Mouse (Mus musculus) right cerebral cortex, adult 18-20 months (tissue): ENCODE data around the gene Phc3.
"Not testable (repeated sequence)": the region's sequence is repeated elsewhere in the genome, so short reads cannot be mapped to it uniquely, and the experiment has no call there.

Source experiments
- DNase-seq: peaks from one replicate; pipeline ENCODE4 v3.0.0; 2022; ENCODE audit warnings: mixed read lengths

The Phc3 gene

DNA sequence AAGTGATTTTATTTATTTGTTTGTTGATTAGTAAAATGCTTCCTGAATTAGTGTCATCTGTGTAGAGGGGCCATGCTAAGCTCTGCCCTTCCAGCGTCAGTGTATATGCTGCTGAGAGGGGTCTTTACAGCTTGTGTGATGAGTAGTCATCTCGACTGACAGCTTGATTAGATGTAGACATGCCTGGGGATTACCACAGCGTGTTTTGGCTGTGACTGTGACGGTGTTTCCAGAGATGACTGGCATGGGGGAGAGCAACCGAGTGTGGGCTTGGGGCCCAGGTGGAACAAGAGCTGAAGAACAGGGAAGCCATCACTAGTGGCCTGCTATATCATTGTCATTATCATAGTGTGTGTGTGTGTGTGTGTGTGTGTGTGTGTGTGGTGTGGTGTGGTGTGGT lies 100.6 kb downstream of the Phc3 start:
- DNase-seq: no peak

DNA sequence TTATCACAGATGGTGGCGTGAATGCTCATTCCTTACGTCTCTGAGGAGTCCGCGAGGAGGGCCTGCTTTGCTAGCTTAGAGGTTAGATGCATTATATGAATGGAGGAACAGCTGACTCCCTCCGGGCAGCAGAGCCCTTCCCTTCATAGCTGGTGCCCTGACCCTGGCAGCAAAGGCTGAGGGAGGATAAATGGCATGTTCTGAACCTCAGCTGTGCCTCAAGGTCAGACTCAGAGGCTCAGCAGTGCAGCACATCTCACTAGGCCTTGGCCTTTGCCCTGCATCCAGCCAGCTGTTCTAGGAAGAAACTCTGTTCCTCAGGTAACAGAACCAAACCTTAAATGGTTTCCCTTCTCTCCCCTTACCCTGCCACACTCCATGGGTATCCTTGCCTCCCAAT lies 101.0 kb downstream of the Phc3 start:
- no peak for DNase-seq

DNA sequence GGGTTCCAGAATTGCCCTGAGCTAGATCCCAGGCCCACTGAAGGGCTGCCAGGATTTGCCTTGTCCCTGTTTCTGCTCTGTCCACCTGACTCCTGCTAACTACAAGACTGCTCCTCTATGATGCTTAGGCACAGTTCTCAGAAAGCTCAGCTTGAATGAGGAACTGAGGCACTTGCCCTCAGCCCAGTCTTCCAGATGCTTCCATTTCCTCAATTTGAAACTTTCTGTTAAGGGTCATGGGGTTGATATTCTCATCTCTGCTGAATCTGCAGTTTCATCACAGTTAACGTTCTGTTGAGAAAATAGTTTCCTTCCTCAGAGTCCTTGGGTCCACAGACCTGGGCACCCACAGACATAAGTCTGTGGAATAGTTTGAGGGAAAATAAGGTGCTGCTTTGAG lies 104.6 kb downstream of the Phc3 start:
- no peak for DNase-seq

DNA sequence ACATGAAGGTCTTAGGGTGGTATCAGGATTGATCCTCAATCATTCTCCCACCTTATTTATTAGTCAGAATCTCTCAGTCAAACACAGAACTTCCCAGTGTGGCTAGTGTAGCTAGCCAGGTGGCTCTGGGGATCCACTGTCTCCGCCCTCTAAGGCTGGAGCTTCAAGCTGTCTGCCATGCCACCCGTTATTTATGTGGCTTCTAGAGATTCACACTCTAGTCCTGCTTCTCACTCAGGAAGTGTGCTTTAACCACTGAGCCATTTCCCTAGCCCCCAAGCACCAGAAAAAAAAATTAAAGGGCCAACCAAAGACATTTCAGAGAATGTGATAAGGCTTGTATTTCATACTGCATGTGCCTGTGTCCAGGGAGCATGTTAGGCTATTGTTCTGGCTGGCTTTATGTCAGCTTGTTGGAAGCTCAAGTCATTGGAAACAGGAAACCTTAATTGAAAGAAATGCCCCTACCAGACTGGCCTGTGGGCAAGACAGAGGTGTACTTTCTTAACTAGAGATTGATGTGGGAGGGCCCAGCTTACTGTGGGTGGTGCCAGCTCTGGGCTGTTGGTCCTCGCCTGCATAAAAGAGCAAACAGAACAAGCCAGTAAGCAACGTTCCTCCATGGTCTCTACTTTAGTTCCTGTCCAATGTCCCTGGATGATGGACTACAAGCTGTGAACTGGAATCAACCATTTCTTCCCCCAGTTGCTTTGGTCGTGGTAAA lies 105.3 kb downstream of the Phc3 start:
- DNase-seq: no peak

DNA sequence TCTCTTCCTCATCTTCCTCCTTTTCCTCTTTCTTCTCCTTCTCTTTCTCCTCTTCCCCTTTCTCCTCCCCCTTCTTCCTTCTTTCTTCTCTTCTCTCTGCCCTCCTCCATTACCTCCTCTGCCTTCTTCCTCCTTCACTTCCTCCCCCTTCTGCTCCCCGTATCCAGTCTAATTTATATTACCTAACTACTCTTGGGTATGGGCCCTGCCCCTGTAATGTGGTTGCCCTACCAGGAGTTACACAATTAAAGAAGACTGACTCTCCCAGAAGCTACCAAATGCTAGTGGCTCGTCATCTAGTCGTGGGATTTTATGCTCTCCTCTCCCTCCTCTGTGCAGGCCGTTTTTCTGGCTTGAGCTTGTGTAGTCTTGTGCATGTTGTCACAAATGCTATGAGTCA lies 108.5 kb downstream of the Phc3 start:
- no peak for DNase-seq

DNA sequence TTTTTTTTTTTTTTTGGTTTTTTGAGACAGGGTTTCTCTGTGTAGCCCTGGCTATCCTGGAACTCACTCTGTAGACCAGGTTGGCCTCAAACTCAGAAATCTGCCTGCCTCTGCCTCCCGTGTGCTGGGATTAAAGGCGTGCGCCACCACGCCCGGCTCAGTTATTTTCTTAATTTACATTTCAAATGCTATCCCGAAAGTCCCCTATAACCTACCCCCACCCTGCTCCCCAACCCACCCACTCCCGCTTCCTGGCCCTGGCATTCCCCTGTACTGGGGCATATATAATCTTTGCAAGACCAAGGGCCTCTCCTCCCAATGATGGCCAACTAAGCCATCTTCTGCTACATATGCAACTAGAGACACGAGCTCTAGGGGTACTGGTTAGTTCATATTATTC lies 109.6 kb downstream of the Phc3 start:
- DNase-seq: not testable (repeated sequence)

DNA sequence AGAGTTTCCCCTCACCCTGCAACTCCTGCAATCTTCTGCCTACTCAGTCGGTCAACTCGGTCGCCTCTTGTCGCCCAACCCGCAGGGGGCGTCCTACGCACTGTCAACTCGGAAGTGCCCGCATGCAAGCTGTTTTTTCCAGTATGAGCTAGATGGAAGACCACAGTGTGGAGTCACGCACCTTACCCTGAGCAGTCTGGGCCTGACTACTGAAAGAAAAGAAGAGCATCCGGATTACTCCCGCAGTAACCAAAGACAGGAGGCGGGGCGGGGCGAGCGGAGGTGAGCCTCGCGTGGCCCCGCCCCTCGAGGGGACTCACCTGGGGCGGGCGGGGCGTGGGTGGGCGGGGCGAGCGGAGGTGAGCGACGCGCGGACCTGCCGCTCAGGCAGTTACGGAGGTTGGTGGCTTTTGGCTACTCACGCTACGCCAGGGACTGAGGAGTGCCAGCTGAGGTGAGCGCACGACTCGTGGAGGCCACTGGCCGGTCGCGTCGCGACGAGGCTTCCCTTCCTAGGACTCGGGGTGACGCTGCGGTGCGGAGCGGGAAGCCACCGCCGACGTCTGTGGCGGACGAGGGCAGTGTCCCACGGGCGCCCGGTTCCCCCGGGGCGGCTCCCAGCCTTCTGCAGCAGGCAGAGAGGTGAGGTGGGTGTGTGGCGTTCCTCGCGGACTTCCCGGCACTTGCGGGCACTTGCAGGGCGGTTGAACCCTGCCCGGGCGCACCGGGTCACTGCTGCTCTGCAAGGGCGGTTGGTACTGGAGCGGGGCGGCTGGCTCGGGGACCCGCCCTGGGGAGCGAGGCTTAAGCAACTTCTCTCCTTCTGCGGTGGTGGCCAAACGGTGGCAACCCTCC lies 113.4 kb downstream of the Phc3 start, which contains the start of gene Gpr160:
TSS of gene Gpr160 (plus strand) at position 347 of the 855 bp plus-strand sequence.
- peak; percentile 43 for DNase-seq

DNA sequence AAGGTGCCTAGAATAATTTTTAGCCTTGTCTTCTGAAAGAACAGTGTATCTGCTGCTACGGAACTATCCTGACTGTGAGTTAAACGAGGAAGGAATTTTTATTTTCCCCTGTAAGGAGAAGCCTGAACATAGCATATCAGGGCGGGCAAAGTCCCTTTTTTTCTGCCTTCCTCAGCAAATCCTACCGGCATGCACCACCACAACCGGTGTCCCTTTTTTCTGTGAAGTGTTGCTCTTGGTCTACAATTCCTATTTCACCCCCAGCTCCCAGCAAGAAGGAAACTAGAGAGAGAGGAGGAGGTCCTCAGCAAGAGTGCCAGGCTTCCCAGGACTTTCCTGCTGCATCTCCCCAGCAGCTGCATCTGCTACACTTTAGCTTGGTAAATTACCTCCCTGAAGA lies 115.6 kb downstream of the Phc3 start:
- no peak for DNase-seq

DNA sequence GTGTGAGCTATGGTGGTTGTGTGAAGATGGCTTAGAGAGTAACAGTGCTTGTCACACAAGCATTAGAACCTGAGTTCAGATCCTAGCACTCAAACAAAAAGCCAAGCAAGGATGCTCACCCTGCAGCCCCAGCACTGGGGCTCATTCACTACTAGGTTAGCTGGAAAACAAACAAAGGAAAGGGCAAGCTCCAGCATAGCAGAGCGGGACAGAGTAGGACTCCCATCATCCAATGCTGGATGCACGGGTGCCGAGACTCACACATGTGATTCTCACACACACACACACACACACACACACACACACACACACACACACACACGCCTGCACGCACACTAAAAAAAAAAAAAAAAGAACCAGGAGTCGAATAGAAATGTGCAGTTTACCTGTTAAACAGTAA lies 117.8 kb downstream of the Phc3 start:
- DNase-seq: no peak
